Mouse (Mus musculus) C2C12 (cell line): ENCODE data around the gene Clip1.

Experiments used
- CEBPB ChIP-seq: IDR thresholded peaks from one replicate; pipeline ENCODE4 v1.6.1; 2011; ENCODE audit warnings: low read depth, mild to moderate bottlenecking, control low read depth, moderate library complexity
- CTCF ChIP-seq: IDR thresholded peaks from one replicate; pipeline ENCODE4 v1.5.1; 2011; ENCODE audit not compliant: control insufficient read depth, insufficient read depth, insufficient read length
- MAX ChIP-seq: IDR thresholded peaks from one replicate; pipeline ENCODE4 v1.6.1; 2011; ENCODE audit warnings: mild to moderate bottlenecking, control low read depth
- MYOD1 ChIP-seq: IDR thresholded peaks from one replicate; pipeline ENCODE4 v1.6.1; 2011; ENCODE audit warnings: low read depth; ENCODE audit not compliant: control insufficient read depth, insufficient read length
- MYOG ChIP-seq: IDR thresholded peaks from one replicate; pipeline ENCODE4 v1.6.1; 2011; ENCODE audit not compliant: control insufficient read depth, insufficient read length; ENCODE audit errors: extremely low read depth
- USF1 ChIP-seq: IDR thresholded peaks from one replicate; pipeline ENCODE4 v1.6.1; 2011; ENCODE audit warnings: low read depth, mild to moderate bottlenecking, control low read depth, moderate library complexity

DNA sequence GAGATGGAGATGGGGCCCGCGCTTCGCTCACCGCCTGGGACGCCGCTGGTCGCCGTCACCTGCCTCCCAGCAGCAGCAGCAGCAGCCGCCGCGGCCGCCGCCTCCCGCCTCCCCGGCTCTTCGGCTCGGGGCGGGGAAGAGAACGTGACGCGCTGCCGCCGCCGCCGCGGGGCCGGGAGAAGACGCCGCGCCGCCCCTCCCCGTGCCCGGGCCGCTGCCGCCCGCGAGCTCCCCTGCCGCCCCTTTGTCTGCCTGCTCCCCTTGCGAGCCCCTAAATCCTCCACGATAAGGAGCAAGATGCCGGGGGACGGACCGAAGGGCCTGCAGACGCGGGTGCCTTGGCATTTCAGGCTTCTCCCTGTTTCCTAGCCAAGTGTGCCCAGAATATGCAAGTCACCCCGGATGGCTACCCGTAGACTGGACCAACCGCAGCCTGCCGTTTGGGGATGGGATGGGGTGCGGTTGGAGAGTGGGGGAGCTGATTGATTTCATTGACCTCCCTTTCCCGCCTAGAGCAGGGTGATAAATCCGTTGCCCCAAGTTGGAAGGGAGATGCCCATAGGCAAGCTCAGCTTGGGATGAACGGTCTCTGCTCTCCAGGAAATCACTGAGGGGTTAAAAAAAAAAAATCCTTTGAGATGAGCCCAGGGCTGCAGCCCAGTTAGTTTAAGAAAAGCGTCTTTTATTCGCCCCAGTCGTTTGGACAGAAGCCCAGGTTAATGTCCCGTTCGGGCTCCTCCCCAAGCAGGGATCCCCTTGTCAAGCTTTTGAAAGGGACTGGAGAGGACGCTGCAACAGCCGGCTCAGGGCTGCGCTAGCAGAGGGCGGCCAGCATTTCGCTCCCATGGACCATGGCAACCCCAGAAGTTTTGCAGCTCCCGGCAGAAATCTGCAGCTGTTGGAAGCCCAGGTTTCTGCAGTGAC lies at the start of gene Clip1:
- TF ChIP-seq CTCF (no peak), MYOG (no peak), MAX (no peak), USF1 (no peak), CEBPB (no peak), MYOD1 (no peak)
